Mouse (Mus musculus) thymus, adult 2 months (tissue): Measurements from ENCODE around the gene Rab5c.

Source experiments
- CTCF ChIP-seq: fragments of 200-500 bp; IDR thresholded peaks from 2 replicates; pipeline ENCODE4 v1.5.1; 2012; ENCODE audit warnings: mild to moderate bottlenecking, control low read depth, low read length, moderate library complexity, borderline replicate concordance; ENCODE audit not compliant: control insufficient read depth, poor library complexity, insufficient read depth; ENCODE audit errors: extremely low read depth
- POLR2A ChIP-seq: fragments of 200-500 bp; IDR thresholded peaks from 2 replicates; pipeline ENCODE4 v1.6.1; 2012; ENCODE audit warnings: mild to moderate bottlenecking, low read length, control low read depth, moderate library complexity; ENCODE audit not compliant: control insufficient read depth, poor library complexity, insufficient read depth; ENCODE audit errors: extremely low read depth

DNA sequence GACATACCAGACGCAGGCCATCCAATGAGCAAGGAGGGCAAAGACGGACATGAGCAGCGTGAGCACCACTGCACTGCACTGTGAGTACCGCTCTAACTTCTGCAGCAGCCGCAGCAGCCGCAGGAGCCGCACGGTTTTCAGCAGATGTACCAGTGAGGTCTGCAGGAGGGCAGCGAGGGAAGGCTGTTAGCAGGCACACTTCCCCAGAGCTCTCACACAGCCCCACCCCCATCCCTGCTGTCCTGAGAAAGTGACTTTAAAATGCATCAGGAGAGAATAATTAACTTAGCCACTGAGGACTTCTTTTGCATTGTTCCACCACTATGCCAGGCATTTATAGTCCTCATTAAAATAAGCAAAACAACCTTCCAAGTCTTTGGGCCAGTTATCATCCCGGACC, 14.3 kb upstream of the Rab5c start:
- TF ChIP-seq POLR2A = no peak
- TF ChIP-seq CTCF = no peak
